Mouse (Mus musculus): ENCODE data around the gene Chrne. TPM values are rescaled to one million over a fixed set of nuclear protein-coding genes. Genes with fewer than 3 reads are reported as not detected.

The Chrne gene
- polyA plus RNA-seq, 1 experiment from 2014 or later: not detected

GRCm38 (mm10) chr11:70594253-70594989 is 24.6 kb downstream of the Chrne start:
- no peak overlapping the region for H3K9ac ChIP-seq (ENCODE audit: low read length)
- no peak overlapping the region for H3K4me3 ChIP-seq (ENCODE audit: control insufficient read depth in 1 of 2, insufficient read depth in 1 of 2, low read depth in 1 of 2, low read length in 2 of 2)
- no peak overlapping the region for H3K27ac ChIP-seq (replicated peaks in 1 of 2; ENCODE audit: control insufficient read depth in 1 of 2, insufficient read depth in 1 of 2, low read depth in 2 of 2, low read length in 2 of 2)
- no peaks in the 10 kb centered on the region for H3K9me3 ChIP-seq (ENCODE audit: control insufficient read depth, low read length)
- no peak overlapping the region for H3K4me2 ChIP-seq (ENCODE audit: low read length)
- H3K4me1 ChIP-seq (ENCODE audit: control insufficient read depth in 2 of 2, insufficient read depth in 2 of 2, low read length in 2 of 2): peaks cover 4 to 7% of the 10 kb centered on the region in 2 experiments; a peak in 2 of 4 replicates
- no peak for ATAC-seq (ENCODE audit: insufficient number of reproducible peaks, insufficient read depth, low FRiP score, low read depth)
- H3K27me3 ChIP-seq (ENCODE audit: control insufficient read depth, insufficient read depth, low read length): no peaks in the 10 kb centered on the region
- peaks cover 24% of the 10 kb centered on the region for H3K36me3 ChIP-seq (ENCODE audit: control insufficient read depth, insufficient read depth, low read length)
- WGBS: 70% methylated on average over 15 of the region's 15 CpGs

DNA sequence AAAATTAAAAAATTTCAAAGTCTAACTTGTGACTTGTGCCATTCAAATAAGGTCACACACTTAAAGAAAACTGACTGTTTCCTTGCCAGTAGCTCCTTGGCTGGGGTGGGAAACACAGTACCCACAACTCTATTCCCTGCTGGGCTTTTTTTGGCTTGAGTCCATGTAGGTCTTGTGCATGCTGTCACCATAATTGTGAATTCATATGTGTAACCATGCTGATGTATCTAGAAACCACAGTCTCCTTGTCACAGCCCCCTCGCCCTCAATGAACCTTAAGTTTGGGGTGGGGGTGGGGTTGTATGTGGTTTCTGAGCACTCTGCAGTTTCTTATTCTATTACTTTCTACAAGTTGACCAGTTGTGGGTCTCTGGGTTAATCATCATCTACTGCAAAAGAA is 27.3 kb downstream of the Chrne start:
- H3K9me3 ChIP-seq (ENCODE audit: control insufficient read depth, low read length): no peaks in the 10 kb centered on the region
- H3K4me3 ChIP-seq (ENCODE audit: control insufficient read depth in 1 of 2, insufficient read depth in 1 of 2, low read depth in 1 of 2, low read length in 2 of 2): no peak overlapping the region
- no peak overlapping the region for H3K27ac ChIP-seq (replicated peaks in 1 of 2; ENCODE audit: control insufficient read depth in 1 of 2, insufficient read depth in 1 of 2, low read depth in 2 of 2, low read length in 2 of 2)
- no peak overlapping the region for H3K9ac ChIP-seq (ENCODE audit: low read length)
- H3K36me3 ChIP-seq (ENCODE audit: control insufficient read depth, insufficient read depth, low read length): no peaks in the 10 kb centered on the region
- peaks cover 4 to 7% of the 10 kb centered on the region in 2 experiments; a peak in 2 of 4 replicates for H3K4me1 ChIP-seq (ENCODE audit: control insufficient read depth in 2 of 2, insufficient read depth in 2 of 2, low read length in 2 of 2)
- no peaks in the 10 kb centered on the region for H3K27me3 ChIP-seq (ENCODE audit: control insufficient read depth, insufficient read depth, low read length)
- WGBS: 87% methylated on average over 1 of the region's 1 CpGs
- H3K4me2 ChIP-seq (ENCODE audit: low read length): no peak overlapping the region
- ATAC-seq (ENCODE audit: insufficient number of reproducible peaks, insufficient read depth, low FRiP score, low read depth): no peak

GRCm38 (mm10) chr11:70586954-70587353 is 32.1 kb downstream of the Chrne start:
- Histone ChIP-seq H3K4me1 (ENCODE audit: control insufficient read depth in 2 of 2, insufficient read depth in 2 of 2, low read length in 2 of 2) (peaks cover 5 to 21% of the 10 kb centered on the region in 2 experiments), H3K36me3 (ENCODE audit: control insufficient read depth, insufficient read depth, low read length) (no peaks in the 10 kb centered on the region)
- WGBS: 79% methylated on average over 5 of the region's 5 CpGs

DNA sequence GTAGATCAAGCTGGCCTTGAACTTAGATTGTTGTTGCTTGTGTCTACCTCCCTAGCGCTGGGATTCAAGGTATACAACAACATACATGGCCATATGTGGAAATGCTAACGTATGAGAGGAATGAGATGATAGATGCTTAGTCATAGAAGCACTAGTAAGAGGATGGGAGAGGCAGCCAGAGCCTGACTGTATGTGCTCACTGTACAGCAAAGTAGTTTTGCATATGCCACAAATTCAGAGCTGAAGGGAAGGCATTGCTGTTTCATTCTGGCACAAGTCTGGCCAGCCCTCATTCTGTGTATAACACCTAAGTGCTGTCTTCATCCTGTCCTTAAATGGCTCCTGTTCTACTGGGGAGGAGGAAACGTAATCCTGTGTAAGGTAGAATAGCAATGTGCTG is 32.8 kb downstream of the Chrne start:
- H3K27me3 ChIP-seq (ENCODE audit: control insufficient read depth, insufficient read depth, low read length): no peaks in the 10 kb centered on the region
- H3K4me2 ChIP-seq (ENCODE audit: low read length): no peak overlapping the region
- peaks cover 5 to 21% of the 10 kb centered on the region in 2 experiments for H3K4me1 ChIP-seq (ENCODE audit: control insufficient read depth in 2 of 2, insufficient read depth in 2 of 2, low read length in 2 of 2)
- H3K9me3 ChIP-seq (ENCODE audit: control insufficient read depth, low read length): no peaks in the 10 kb centered on the region
- H3K27ac ChIP-seq (replicated peaks in 1 of 2; ENCODE audit: control insufficient read depth in 1 of 2, insufficient read depth in 1 of 2, low read depth in 2 of 2, low read length in 2 of 2): no peak overlapping the region
- WGBS: 79% methylated on average over 3 of the region's 3 CpGs
- no peak overlapping the region for H3K9ac ChIP-seq (ENCODE audit: low read length)
- no peak for ATAC-seq (ENCODE audit: insufficient number of reproducible peaks, insufficient read depth, low FRiP score, low read depth)
- no peaks in the 10 kb centered on the region for H3K36me3 ChIP-seq (ENCODE audit: control insufficient read depth, insufficient read depth, low read length)
- H3K4me3 ChIP-seq (ENCODE audit: control insufficient read depth in 1 of 2, insufficient read depth in 1 of 2, low read depth in 1 of 2, low read length in 2 of 2): no peak overlapping the region

More at GRCm38 (mm10) chr11:70586954-70587353, 32.1 kb downstream of the Chrne start:
- no peak overlapping the region for H3K4me2 ChIP-seq (ENCODE audit: low read length)
- no peak for ATAC-seq (ENCODE audit: insufficient number of reproducible peaks, insufficient read depth, low FRiP score, low read depth)
- H3K27me3 ChIP-seq (ENCODE audit: control insufficient read depth, insufficient read depth, low read length): no peaks in the 10 kb centered on the region
- H3K27ac ChIP-seq (replicated peaks in 1 of 2; ENCODE audit: control insufficient read depth in 1 of 2, insufficient read depth in 1 of 2, low read depth in 2 of 2, low read length in 2 of 2): no peak overlapping the region
- no peaks in the 10 kb centered on the region for H3K9me3 ChIP-seq (ENCODE audit: control insufficient read depth, low read length)
- H3K4me3 ChIP-seq (ENCODE audit: control insufficient read depth in 1 of 2, insufficient read depth in 1 of 2, low read depth in 1 of 2, low read length in 2 of 2): no peak overlapping the region
- no peak overlapping the region for H3K9ac ChIP-seq (ENCODE audit: low read length)

DNA sequence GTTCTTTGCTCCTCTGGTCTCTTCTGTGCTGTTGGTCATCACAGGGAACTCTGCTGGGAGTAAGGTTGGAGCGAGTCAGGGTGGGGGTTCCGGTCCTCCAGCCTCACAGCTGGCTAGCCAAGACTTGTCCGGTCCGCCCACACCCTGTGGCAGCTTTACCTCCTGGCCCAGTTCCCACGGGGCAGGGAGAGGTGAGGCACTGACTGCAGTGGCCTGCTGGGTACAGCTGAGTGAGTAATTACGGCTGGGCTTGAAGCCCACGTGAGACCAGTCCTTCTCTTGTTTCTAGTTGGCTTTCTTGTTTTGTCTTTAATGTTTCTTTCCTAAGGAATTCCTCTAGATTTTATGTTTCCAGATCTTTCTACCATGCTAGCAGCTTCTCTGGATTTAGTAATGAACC is 33.6 kb downstream of the Chrne start:
- Histone ChIP-seq H3K9ac (ENCODE audit: low read length) (no peak overlapping the region), H3K4me1 (ENCODE audit: control insufficient read depth in 2 of 2, insufficient read depth in 2 of 2, low read length in 2 of 2) (peaks cover 5 to 21% of the 10 kb centered on the region in 2 experiments), H3K36me3 (ENCODE audit: control insufficient read depth, insufficient read depth, low read length) (no peaks in the 10 kb centered on the region), H3K4me2 (ENCODE audit: low read length) (no peak overlapping the region), H3K4me3 (ENCODE audit: control insufficient read depth in 1 of 2, insufficient read depth in 1 of 2, low read depth in 1 of 2, low read length in 2 of 2) (no peak overlapping the region), H3K27ac (replicated peaks in 1 of 2; ENCODE audit: control insufficient read depth in 1 of 2, insufficient read depth in 1 of 2, low read depth in 2 of 2, low read length in 2 of 2) (no peak overlapping the region), H3K9me3 (ENCODE audit: control insufficient read depth, low read length) (no peaks in the 10 kb centered on the region), H3K27me3 (ENCODE audit: control insufficient read depth, insufficient read depth, low read length) (no peaks in the 10 kb centered on the region)
- no peak for ATAC-seq (ENCODE audit: insufficient number of reproducible peaks, insufficient read depth, low FRiP score, low read depth)
- 46% methylated on average over 7 of the region's 7 CpGs for WGBS

DNA sequence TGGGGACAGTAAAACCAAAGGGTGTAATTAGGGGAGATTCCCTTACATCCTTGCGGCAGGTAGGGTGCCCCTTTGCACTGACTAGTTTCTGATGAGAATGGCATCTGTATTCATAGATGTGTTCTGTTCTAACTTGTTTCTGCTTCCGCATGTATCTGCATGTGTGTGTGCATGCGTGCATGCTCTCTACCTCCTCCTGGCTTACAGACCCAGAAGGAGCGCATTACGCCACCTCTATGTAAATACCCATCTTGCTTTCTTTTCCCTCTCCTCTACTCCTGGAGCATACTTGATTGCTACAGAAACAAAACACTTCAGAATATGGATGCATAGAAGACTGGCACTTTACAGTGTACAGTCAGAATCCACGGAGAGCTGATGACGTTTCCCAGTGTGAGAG is 35.2 kb downstream of the Chrne start:
- Histone ChIP-seq H3K9ac (ENCODE audit: low read length) (no peak overlapping the region), H3K4me3 (ENCODE audit: control insufficient read depth in 1 of 2, insufficient read depth in 1 of 2, low read depth in 1 of 2, low read length in 2 of 2) (no peak overlapping the region), H3K9me3 (ENCODE audit: control insufficient read depth, low read length) (no peaks in the 10 kb centered on the region), H3K36me3 (ENCODE audit: control insufficient read depth, insufficient read depth, low read length) (no peaks in the 10 kb centered on the region), H3K4me2 (ENCODE audit: low read length) (no peak overlapping the region), H3K4me1 (ENCODE audit: control insufficient read depth in 2 of 2, insufficient read depth in 2 of 2, low read length in 2 of 2) (peaks cover 7 to 32% of the 10 kb centered on the region in 2 experiments), H3K27ac (replicated peaks in 1 of 2; ENCODE audit: control insufficient read depth in 1 of 2, insufficient read depth in 1 of 2, low read depth in 2 of 2, low read length in 2 of 2) (no peak overlapping the region), H3K27me3 (ENCODE audit: control insufficient read depth, insufficient read depth, low read length) (no peaks in the 10 kb centered on the region)
- WGBS: 88% methylated on average over 7 of the region's 7 CpGs
- no peak for ATAC-seq (ENCODE audit: insufficient number of reproducible peaks, insufficient read depth, low FRiP score, low read depth)

DNA sequence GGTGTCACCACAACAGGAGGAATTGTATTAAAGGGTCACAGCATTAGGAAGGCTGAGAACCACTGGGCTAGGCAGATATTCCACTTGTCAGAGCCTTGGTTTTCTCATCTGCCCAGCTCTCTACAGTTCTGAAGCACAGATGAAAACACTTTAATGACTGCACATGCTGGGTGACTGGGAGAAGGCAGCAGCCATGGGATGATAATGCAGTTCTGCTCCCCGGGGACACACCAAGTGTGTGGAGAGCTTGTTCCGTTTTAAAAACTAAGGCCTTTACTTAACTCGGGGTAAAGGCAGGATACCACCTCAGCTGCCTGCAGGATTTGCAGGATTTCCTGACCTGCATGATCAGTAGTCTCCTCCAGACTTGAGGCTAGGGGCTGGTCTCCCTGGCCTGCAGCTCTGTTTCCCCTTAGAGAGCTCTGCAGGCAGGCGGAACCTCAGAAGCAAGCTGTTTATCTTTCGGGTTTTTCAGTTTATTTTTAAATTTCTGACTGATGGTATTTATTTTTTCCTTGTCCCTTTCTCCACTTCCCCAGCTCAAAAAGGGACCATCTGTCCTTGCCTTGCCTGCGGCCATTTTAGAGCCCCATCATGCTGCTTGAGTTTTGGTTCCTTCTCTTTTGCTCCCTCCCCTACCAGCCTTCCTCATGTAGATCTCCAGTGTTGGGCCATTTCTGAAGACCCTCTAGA is 35.8 kb downstream of the Chrne start:
- H3K4me1 ChIP-seq (ENCODE audit: control insufficient read depth in 2 of 2, insufficient read depth in 2 of 2, low read length in 2 of 2): peaks cover 7 to 32% of the 10 kb centered on the region in 2 experiments
- no peak for ATAC-seq (ENCODE audit: insufficient number of reproducible peaks, insufficient read depth, low FRiP score, low read depth)

More for the DNA sequence above, 35.8 kb downstream of the Chrne start:
- WGBS: 49% methylated on average over 6 of the region's 6 CpGs
- Histone ChIP-seq H3K9me3 (ENCODE audit: control insufficient read depth, low read length) (no peaks in the 10 kb centered on the region), H3K4me2 (ENCODE audit: low read length) (no peak overlapping the region), H3K27me3 (ENCODE audit: control insufficient read depth, insufficient read depth, low read length) (no peaks in the 10 kb centered on the region), H3K36me3 (ENCODE audit: control insufficient read depth, insufficient read depth, low read length) (no peaks in the 10 kb centered on the region), H3K27ac (replicated peaks in 1 of 2; ENCODE audit: control insufficient read depth in 1 of 2, insufficient read depth in 1 of 2, low read depth in 2 of 2, low read length in 2 of 2) (no peak overlapping the region; a peak in 1 of 4 replicates), H3K4me3 (ENCODE audit: control insufficient read depth in 1 of 2, insufficient read depth in 1 of 2, low read depth in 1 of 2, low read length in 2 of 2) (no peak overlapping the region), H3K9ac (ENCODE audit: low read length) (peak overlapping the region; percentile 9; the same call in 1 of the 2 replicates)

Measured in heart, embryonic 14.5 days (tissue).